Mouse (Mus musculus): ENCODE measurements at regions not wholly inside any gene's neighbourhood (a gene's known extent, or its start where the extent isn't known, plus 50 kb on each side); places are given as distances from the start of the nearest gene placed in this dataset.

- peaks cover 0 to 21% of the 10 kb centered on the region in 2 experiments; a peak in 2 of 4 replicates for H3K4me1 ChIP-seq (ENCODE audit: control insufficient read depth in 1 of 2, insufficient read depth in 2 of 2)
- no peak overlapping the region for H3K27ac ChIP-seq (ENCODE audit: insufficient read depth, low read depth)
- DNase-seq (ENCODE audit: extremely low read depth), result no peak
- H3K4me3 ChIP-seq (replicated peaks in 1 of 3; ENCODE audit: low read depth in 2 of 3, low read length in 2 of 3, poor library complexity in 1 of 3), result no peak overlapping the region
- no peak overlapping the region for H3K9ac ChIP-seq (ENCODE audit: insufficient read depth, low read depth)
- in situ Hi-C loops (cut with MboI; ENCODE audit: low pct_ligation_motif_present, low pct_unique_long_range_greater_than_20kb, low sequenced_read_pairs), result no loop called here
- H3K4me2 ChIP-seq (ENCODE audit: insufficient read depth, low read depth, poor library complexity, severe bottlenecking), result no peak overlapping the region; the same call in 1 of the 2 replicates
- no peaks in the 10 kb centered on the region for H3K9me3 ChIP-seq (replicated peaks; ENCODE audit: low read length)
- no peaks in the 10 kb centered on the region for H3K36me3 ChIP-seq (replicated peaks in 1 of 2; ENCODE audit: control insufficient read depth in 1 of 2, insufficient read depth in 1 of 2, low read length in 1 of 2)
- no peaks in the 10 kb centered on the region for H3K27me3 ChIP-seq (replicated peaks)
- dilution Hi-C loops (cut with MboI; ENCODE audit: extremely low pct_ligation_motif_present, extremely low pct_unique_long_range_greater_than_20kb, low sequenced_read_pairs), result no loop called here
- no peaks in the 10 kb centered on the region for H3K79me2 ChIP-seq (replicated peaks; ENCODE audit: control insufficient read depth, extremely low read depth, insufficient read depth, poor library complexity, severe bottlenecking)
- no peak for TF ChIP-seq ETS1 (conservative IDR thresholded peaks at IDR 0.05; ENCODE audit: low read depth, low read length)
- no peak for TF ChIP-seq ZKSCAN1 (IDR thresholded peaks at IDR 0.05; ENCODE audit: borderline replicate concordance, low read depth, low read length)
- TF ChIP-seq E2F4 (IDR thresholded peaks at IDR 0.05; ENCODE audit: insufficient replicate concordance, low read depth, low read length), result no peak
- TF ChIP-seq ELF1 (IDR thresholded peaks at IDR 0.05; ENCODE audit: low read depth, low read length), result no peak
- no peak for TF ChIP-seq MAX (IDR thresholded peaks at IDR 0.05; ENCODE audit: low read length)
- no peak for TF ChIP-seq USF2 (conservative IDR thresholded peaks at IDR 0.05; ENCODE audit: low read depth, low read length)
- no peak for TF ChIP-seq TCF12 (IDR thresholded peaks at IDR 0.05; ENCODE audit: low read depth, low read length)
- no peak for TF ChIP-seq NRF1 (IDR thresholded peaks at IDR 0.05; ENCODE audit: low read depth, low read length)
- no peak for TF ChIP-seq PAX5 (IDR thresholded peaks at IDR 0.05; ENCODE audit: low read length)
Observed at GRCm38 (mm10) chr5:97290166-97290681, 102.0 kb downstream of the Naa11 start.

DNA sequence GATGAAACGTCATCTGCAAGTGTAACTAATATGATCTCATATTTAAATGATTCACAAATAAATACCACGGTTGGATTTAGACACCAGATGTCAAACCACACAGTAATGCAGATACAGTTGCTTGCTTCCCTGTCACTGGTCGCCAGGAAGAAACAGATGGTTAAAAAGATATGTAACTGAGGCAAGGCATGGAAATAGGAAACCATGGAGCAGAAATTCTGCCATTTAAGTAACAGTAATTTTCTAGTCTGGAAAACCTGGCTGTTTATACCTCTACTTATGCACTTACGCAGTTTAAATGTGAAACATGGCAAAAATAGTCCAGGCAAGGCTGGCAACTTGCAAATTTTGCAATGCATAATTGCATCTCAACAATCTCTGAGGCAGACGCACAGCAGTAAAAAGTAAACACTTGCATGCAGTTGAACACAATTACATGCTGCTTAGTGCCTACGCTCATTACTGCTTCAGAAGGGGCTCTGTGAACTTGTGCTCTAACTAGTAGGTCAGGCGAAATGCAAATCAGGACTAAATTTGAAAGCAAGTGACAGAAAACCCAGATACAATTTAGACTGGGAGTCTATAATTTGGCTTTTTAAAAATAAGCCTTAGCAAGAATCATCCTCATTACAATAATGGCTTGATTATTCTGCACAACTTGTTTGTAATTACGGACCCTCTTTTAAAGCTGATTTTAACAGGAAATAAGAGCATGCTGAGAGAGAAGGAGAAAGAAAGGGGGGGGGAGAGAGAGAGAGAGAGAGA is 102.6 kb downstream of the Naa11 start:
- no peak overlapping the region for H3K9ac ChIP-seq (ENCODE audit: insufficient read depth, low read depth)
- H3K9me3 ChIP-seq (replicated peaks; ENCODE audit: low read length), result no peaks in the 10 kb centered on the region
- no peak for TF ChIP-seq SIN3A (IDR thresholded peaks at IDR 0.05; ENCODE audit: low read length)
- no peak for TF ChIP-seq ELF1 (IDR thresholded peaks at IDR 0.05; ENCODE audit: low read depth, low read length)
- no peak for TF ChIP-seq CHD1 (IDR thresholded peaks at IDR 0.05; ENCODE audit: low read depth, low read length)
- TF ChIP-seq MEF2A (IDR thresholded peaks at IDR 0.05; ENCODE audit: borderline replicate concordance, low read depth, low read length), result no peak
- TF ChIP-seq ZNF384 (IDR thresholded peaks at IDR 0.05; ENCODE audit: low read depth, low read length), result no peak
- no peak for TF ChIP-seq MAFK (IDR thresholded peaks at IDR 0.05; ENCODE audit: insufficient replicate concordance, low read length)
- TF ChIP-seq POLR2AphosphoS2 (IDR thresholded peaks at IDR 0.05; ENCODE audit: low read depth, low read length), result no peak
- no peak for TF ChIP-seq MYC (IDR thresholded peaks at IDR 0.05; ENCODE audit: low read depth, low read length)
- TF ChIP-seq UBTF (IDR thresholded peaks at IDR 0.05; ENCODE audit: low read depth, low read length), result no peak
- no peak for TF ChIP-seq EP300 (IDR thresholded peaks at IDR 0.05; ENCODE audit: low read length)
- TF ChIP-seq JUND (conservative IDR thresholded peaks at IDR 0.05; ENCODE audit: low read depth, low read length), result no peak
- TF ChIP-seq NRF1 (IDR thresholded peaks at IDR 0.05; ENCODE audit: low read depth, low read length), result no peak
- TF ChIP-seq USF2 (conservative IDR thresholded peaks at IDR 0.05; ENCODE audit: low read depth, low read length), result no peak
- TF ChIP-seq RCOR1 (conservative IDR thresholded peaks at IDR 0.05; ENCODE audit: low read depth, low read length), result no peak
- no peak for TF ChIP-seq E2F4 (IDR thresholded peaks at IDR 0.05; ENCODE audit: insufficient replicate concordance, low read depth, low read length)
- TF ChIP-seq ETS1 (conservative IDR thresholded peaks at IDR 0.05; ENCODE audit: low read depth, low read length), result no peak
- no peak for TF ChIP-seq MXI1 (IDR thresholded peaks at IDR 0.05; ENCODE audit: low read depth, low read length)
- DNase-seq (ENCODE audit: extremely low read depth), result no peak
- H3K4me3 ChIP-seq (replicated peaks in 1 of 3; ENCODE audit: low read depth in 2 of 3, low read length in 2 of 3, poor library complexity in 1 of 3), result no peak overlapping the region
- peaks cover 0 to 21% of the 10 kb centered on the region in 2 experiments; a peak in 2 of 4 replicates for H3K4me1 ChIP-seq (ENCODE audit: control insufficient read depth in 1 of 2, insufficient read depth in 2 of 2)
- H3K27me3 ChIP-seq (replicated peaks), result no peaks in the 10 kb centered on the region
- H3K27ac ChIP-seq (ENCODE audit: insufficient read depth, low read depth), result no peak overlapping the region
- H3K36me3 ChIP-seq (replicated peaks in 1 of 2; ENCODE audit: control insufficient read depth in 1 of 2, insufficient read depth in 1 of 2, low read length in 1 of 2), result no peaks in the 10 kb centered on the region
- in situ Hi-C loops (cut with MboI; ENCODE audit: low pct_ligation_motif_present, low pct_unique_long_range_greater_than_20kb, low sequenced_read_pairs), result no loop called here
- dilution Hi-C loops (cut with MboI; ENCODE audit: extremely low pct_ligation_motif_present, extremely low pct_unique_long_range_greater_than_20kb, low sequenced_read_pairs), result no loop called here
- no peak overlapping the region for H3K4me2 ChIP-seq (ENCODE audit: insufficient read depth, low read depth, poor library complexity, severe bottlenecking)
- H3K79me2 ChIP-seq (replicated peaks; ENCODE audit: control insufficient read depth, extremely low read depth, insufficient read depth, poor library complexity, severe bottlenecking), result no peaks in the 10 kb centered on the region
